Mouse (Mus musculus) midbrain, embryonic 11.5 days (tissue): ENCODE measurements around the gene Otop2. TPM values are rescaled to one million over a fixed set of nuclear protein-coding genes. Genes with fewer than 3 reads are reported as not detected.

Experiments
- ATAC-seq: fragments of 200-750 bp; cut with Nextera tagmentation; 2 replicates; pipeline ENCODE4 v1.8.0; 2017; ENCODE audit warnings: moderate TSS enrichment, moderate library complexity; ENCODE audit not compliant: low FRiP score
- DNase-seq: peaks from one replicate; pipeline ENCODE4 v3.0.0; 2015; ENCODE audit warnings: low spot score; ENCODE audit errors: missing footprints
- H3K27ac ChIP-seq: fragments of 300-500 bp; sonication (generic); 2 replicates; pipeline ENCODE4 v1.5.1; 2014; ENCODE audit warnings: low read depth, low read length
- H3K27me3 ChIP-seq: fragments of 300-500 bp; sonication (generic); 2 replicates; pipeline ENCODE4 v1.6.1; 2014; ENCODE audit warnings: mild to moderate bottlenecking, low read length, moderate library complexity, mixed read lengths; ENCODE audit not compliant: control insufficient read depth, insufficient read depth
- H3K36me3 ChIP-seq: fragments of 300-500 bp; sonication (generic); 2 replicates; pipeline ENCODE4 v1.6.1; 2014; ENCODE audit warnings: mild to moderate bottlenecking, low read length, moderate library complexity, mixed read lengths; ENCODE audit not compliant: control insufficient read depth, insufficient read depth
- H3K4me1 ChIP-seq: fragments of 300-500 bp; sonication (generic); 2 replicates; pipeline ENCODE4 v1.6.1; 2014; ENCODE audit warnings: low read length; ENCODE audit not compliant: control insufficient read depth, insufficient read depth
- H3K4me2 ChIP-seq: fragments of 300-500 bp; sonication (generic); 2 replicates; pipeline ENCODE4 v1.6.1; 2014; ENCODE audit warnings: mild to moderate bottlenecking, moderate library complexity
- H3K4me3 ChIP-seq: fragments of 300-500 bp; sonication (generic); 2 replicates; pipeline ENCODE4 v1.5.1; 2014; ENCODE audit warnings: low read depth, low read length
- H3K9ac ChIP-seq: fragments of 300-500 bp; sonication (generic); 2 replicates; pipeline ENCODE4 v1.6.1; 2014; ENCODE audit warnings: low read length
- H3K9me3 ChIP-seq: fragments of 300-500 bp; sonication (generic); 2 replicates; pipeline ENCODE4 v1.6.1; 2016; ENCODE audit warnings: low read length; ENCODE audit not compliant: control insufficient read depth
- WGBS: fragments of 180-500 bp; shearing (Covaris S2); extraction: QIAGEN DNeasy Blood & Tissue Kit; methylation state at CpG from one replicate; pipeline ENCODE4 v1.1.7; 2014; 5-methylcytosine and 5-hydroxymethylcytosine counted together
- polyA plus RNA-seq: library from polyadenylated mRNA; unstranded; fragments of >200 nt; fragmentation: Nextera tagmentation; extraction: Ambion mirVana; gene quantifications from 2 replicates; pipeline ENCODE4 v1.2.1, GENCODE M21; 2014

Gene Otop2
- polyA plus RNA-seq, 1 experiment from 2014 or later: not detected

- Histone ChIP-seq H3K27ac (no peak overlapping the region), H3K36me3 (no peaks in the 10 kb centered on the region), H3K27me3 (no peaks in the 10 kb centered on the region), H3K4me2 (no peak overlapping the region), H3K4me3 (no peak overlapping the region), H3K9me3 (no peaks in the 10 kb centered on the region), H3K9ac (no peak overlapping the region), H3K4me1 (peaks cover 20% of the 10 kb centered on the region)
- no peak for ATAC-seq
- 86% methylated on average over 7 of the region's 7 CpGs for WGBS
- no peak for DNase-seq
Measured at GRCm38 (mm10) chr11:115274178-115274577, 32.8 kb upstream of the Otop2 start.

GRCm38 (mm10) chr11:115274771-115275170 is 32.2 kb upstream of the Otop2 start:
- no peak for DNase-seq
- Histone ChIP-seq H3K27ac (no peak overlapping the region), H3K9ac (no peak overlapping the region), H3K9me3 (no peaks in the 10 kb centered on the region), H3K4me3 (no peak overlapping the region), H3K36me3 (no peaks in the 10 kb centered on the region), H3K27me3 (no peaks in the 10 kb centered on the region), H3K4me2 (no peak overlapping the region), H3K4me1 (peaks cover 20% of the 10 kb centered on the region)
- ATAC-seq: no peak
- 90% methylated on average over 6 of the region's 6 CpGs for WGBS

- Histone ChIP-seq H3K9me3 (no peaks in the 10 kb centered on the region), H3K27ac (no peak overlapping the region), H3K36me3 (no peaks in the 10 kb centered on the region), H3K9ac (no peak overlapping the region), H3K4me2 (no peak overlapping the region), H3K4me3 (no peak overlapping the region), H3K4me1 (peaks cover 17% of the 10 kb centered on the region), H3K27me3 (no peaks in the 10 kb centered on the region)
- no peak for DNase-seq
- no peak for ATAC-seq
- 89% methylated on average over 6 of the region's 6 CpGs for WGBS
Measured at GRCm38 (mm10) chr11:115275509-115275908, 31.5 kb upstream of the Otop2 start.

GRCm38 (mm10) chr11:115275954-115276353 is 31.0 kb upstream of the Otop2 start:
- peak overlapping the region; percentile 45 for H3K4me3 ChIP-seq
- H3K9me3 ChIP-seq: no peaks in the 10 kb centered on the region
- ATAC-seq: no peak
- H3K36me3 ChIP-seq: no peaks in the 10 kb centered on the region
- DNase-seq: no peak
- WGBS: 69% methylated on average over 3 of the region's 3 CpGs
- H3K4me1 ChIP-seq: peaks cover 17% of the 10 kb centered on the region
- H3K4me2 ChIP-seq: peak overlapping the region; percentile 67
- H3K9ac ChIP-seq: peak overlapping the region; percentile 77
- H3K27me3 ChIP-seq: no peaks in the 10 kb centered on the region
- H3K27ac ChIP-seq: no peak overlapping the region

GRCm38 (mm10) chr11:115276780-115277603 is 30.0 kb upstream of the Otop2 start, which contains the start of gene Fdxr:
Gene Fdxr, minus strand, starts transcription at chr11:115277050.
- under 1% methylated on average over 42 of the region's 42 CpGs for WGBS

DNA sequence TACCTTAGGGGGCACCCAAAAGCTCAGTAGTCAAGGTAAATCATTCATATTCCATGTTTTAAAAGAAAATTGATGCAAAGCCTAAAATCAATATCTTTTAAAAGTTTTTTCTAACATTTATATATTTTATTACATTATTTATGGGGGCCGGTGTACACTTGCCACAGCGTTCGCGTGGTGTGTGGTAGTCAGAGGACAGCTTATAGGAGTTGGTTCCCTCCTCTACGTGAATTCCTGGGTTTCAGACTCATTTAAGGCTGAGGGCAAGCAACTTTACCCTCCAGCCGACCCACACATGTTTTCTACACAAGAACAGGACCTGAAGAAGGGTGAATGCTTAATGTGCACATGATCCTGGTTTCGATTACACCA is 29.4 kb upstream of the Otop2 start:
- no peaks in the 10 kb centered on the region for H3K36me3 ChIP-seq
- no peak for ATAC-seq
- H3K27me3 ChIP-seq: no peaks in the 10 kb centered on the region
- H3K4me3 ChIP-seq: peak overlapping the region; percentile 45
- no peak for DNase-seq
- H3K4me1 ChIP-seq: peaks cover 17% of the 10 kb centered on the region
- H3K4me2 ChIP-seq: peak overlapping the region; percentile 69
- H3K9me3 ChIP-seq: no peaks in the 10 kb centered on the region
- H3K9ac ChIP-seq: peak overlapping the region; percentile 58
- WGBS: 19% methylated on average over 7 of the region's 7 CpGs
- peak overlapping the region; percentile 30; the same call in 1 of the 2 replicates for H3K27ac ChIP-seq

More at GRCm38 (mm10) chr11:115276780-115277603, 30.0 kb upstream of the Otop2 start, which contains the start of gene Fdxr:
- Histone ChIP-seq H3K27ac (peak within 1 kb of the TSS; percentile 38), H3K4me1 (peaks cover 17% of the 10 kb centered on the region), H3K9me3 (no peaks in the 10 kb centered on the region), H3K9ac (peak within 1 kb of the TSS; percentile 77), H3K4me3 (peak within 1 kb of the TSS; percentile 45), H3K36me3 (no peaks in the 10 kb centered on the region), H3K27me3 (no peaks in the 10 kb centered on the region), H3K4me2 (peak within 1 kb of the TSS; percentile 69)
- ATAC-seq (peak; percentile 95), DNase-seq (peak; percentile 100)

GRCm38 (mm10) chr11:115278176-115278575 is 28.8 kb upstream of the Otop2 start:
- H3K4me1 ChIP-seq: peaks cover 17% of the 10 kb centered on the region
- H3K27me3 ChIP-seq: no peaks in the 10 kb centered on the region
- no peaks in the 10 kb centered on the region for H3K9me3 ChIP-seq
- H3K4me2 ChIP-seq: peak overlapping the region; percentile 69
- no peak overlapping the region for H3K27ac ChIP-seq
- H3K9ac ChIP-seq: no peak overlapping the region
- 73% methylated on average over 6 of the region's 6 CpGs for WGBS
- 0 out of 2 replicates have a peak overlapping the region, but pooled peaks have one; percentile 45 for H3K4me3 ChIP-seq
- DNase-seq (no peak), ATAC-seq (no peak)
- H3K36me3 ChIP-seq: no peaks in the 10 kb centered on the region

DNA sequence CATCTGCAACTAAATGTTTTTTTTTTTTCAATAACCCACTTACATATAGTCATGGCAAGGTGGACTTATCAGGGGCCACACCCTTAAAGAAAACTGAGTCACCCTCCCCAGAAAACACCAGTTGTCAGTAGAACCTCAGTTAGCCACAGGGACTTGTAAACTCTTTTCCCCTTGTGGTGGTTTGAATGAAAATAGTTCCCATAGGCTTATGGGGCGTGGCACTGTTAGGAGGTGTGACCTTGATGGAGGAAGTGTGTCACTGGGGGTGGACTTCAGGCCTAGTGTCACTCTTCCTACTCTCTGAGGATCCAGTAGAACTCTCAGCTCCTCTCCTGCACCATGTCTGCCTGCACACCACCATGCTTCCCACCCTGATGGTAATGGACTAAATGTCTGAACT is 27.2 kb upstream of the Otop2 start:
- Histone ChIP-seq H3K4me2 (no peak overlapping the region), H3K9me3 (no peaks in the 10 kb centered on the region), H3K4me1 (peaks cover 17% of the 10 kb centered on the region), H3K36me3 (no peaks in the 10 kb centered on the region), H3K9ac (no peak overlapping the region), H3K4me3 (no peak overlapping the region), H3K27ac (no peak overlapping the region), H3K27me3 (no peaks in the 10 kb centered on the region)
- WGBS: 57% methylated on average over 1 of the region's 1 CpGs
- DNase-seq: no peak
- ATAC-seq: no peak

- Histone ChIP-seq H3K4me3 (no peak overlapping the region), H3K4me1 (peaks cover 6% of the 10 kb centered on the region), H3K9me3 (no peaks in the 10 kb centered on the region), H3K36me3 (no peaks in the 10 kb centered on the region), H3K27ac (no peak overlapping the region), H3K4me2 (no peak overlapping the region), H3K9ac (no peak overlapping the region), H3K27me3 (no peaks in the 10 kb centered on the region)
- 77% methylated on average over 8 of the region's 8 CpGs for WGBS
- no peak for ATAC-seq
- no peak for DNase-seq
Measured at GRCm38 (mm10) chr11:115282295-115282694, 24.7 kb upstream of the Otop2 start.
